Mouse (Mus musculus): ENCODE data around the gene Tek.
"Not testable (repeated sequence)": the region's sequence is repeated elsewhere in the genome, so short reads cannot be mapped to it uniquely, and the experiment has no call there.

Gene Tek

DNA sequence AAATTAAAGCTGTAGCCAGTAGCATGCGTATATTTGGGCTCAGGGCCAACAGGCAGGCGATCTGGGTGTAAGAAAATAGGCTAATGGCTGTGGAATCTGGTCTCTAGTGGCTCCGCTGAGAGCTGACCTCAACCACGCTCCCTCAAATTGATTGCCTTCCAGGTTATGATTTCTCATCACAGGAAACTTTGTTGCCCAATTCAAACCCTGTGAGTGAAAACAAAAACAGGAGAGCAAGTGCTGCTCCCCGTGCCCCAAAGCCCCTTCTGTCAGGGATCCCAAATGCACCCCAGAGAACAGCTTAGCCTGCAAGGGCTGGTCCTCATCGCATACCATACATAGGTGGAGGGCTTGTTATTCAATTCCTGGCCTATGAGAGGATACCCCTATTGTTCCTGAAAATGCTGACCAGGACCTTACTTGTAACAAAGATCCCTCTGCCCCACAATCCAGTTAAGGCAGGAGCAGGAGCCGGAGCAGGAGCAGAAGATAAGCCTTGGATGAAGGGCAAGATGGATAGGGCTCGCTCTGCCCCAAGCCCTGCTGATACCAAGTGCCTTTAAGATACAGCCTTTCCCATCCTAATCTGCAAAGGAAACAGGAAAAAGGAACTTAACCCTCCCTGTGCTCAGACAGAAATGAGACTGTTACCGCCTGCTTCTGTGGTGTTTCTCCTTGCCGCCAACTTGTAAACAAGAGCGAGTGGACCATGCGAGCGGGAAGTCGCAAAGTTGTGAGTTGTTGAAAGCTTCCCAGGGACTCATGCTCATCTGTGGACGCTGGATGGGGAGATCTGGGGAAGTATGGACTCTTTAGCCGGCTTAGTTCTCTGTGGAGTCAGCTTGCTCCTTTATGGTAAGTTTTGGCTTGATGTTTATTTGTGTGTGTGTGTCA is at the start of gene Tek:
Gene Tek (plus strand): TSS at position 452 of the 894 bp plus-strand sequence.
- no peak for DNase-seq

DNA sequence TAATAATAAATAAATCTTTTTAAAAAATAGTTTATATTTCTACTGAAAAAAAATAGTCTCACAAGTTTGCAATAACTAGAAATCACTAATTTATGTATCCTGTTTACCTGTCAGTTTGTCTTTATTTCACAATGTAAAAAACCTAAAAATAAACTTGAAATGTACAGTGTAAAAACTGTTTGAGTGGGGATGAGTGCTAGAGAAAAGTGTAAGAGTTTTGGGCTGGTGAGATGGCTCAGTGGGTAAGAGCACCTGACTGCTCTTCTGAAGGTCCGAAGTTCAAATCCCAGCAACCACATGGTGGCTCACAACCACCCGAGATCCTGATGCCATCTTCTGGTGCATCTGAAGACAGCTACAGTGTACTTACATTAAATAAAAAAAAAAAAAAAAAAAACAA is 49.3 kb upstream of the Tek start:
- DNase-seq = not testable (repeated sequence)

DNA sequence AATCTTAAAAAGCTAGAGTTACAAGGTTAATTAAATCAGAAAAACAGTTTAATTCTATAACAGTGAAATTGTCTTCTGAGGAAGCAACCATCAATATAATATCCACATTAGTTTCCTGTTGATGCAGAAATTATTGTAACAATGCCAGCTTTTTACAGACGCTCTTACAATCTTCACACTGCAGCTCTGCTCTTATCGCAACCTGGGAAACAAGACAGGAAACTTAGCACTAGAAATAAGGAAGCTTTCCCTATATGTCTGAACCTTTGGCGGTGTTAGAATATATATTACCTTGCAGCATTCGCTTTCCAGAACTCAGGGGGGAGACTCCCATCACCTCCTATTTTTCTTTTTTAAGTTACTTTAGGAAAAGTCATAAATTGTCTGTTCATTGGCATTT is 48.0 kb upstream of the Tek start:
- DNase-seq = no peak

DNA sequence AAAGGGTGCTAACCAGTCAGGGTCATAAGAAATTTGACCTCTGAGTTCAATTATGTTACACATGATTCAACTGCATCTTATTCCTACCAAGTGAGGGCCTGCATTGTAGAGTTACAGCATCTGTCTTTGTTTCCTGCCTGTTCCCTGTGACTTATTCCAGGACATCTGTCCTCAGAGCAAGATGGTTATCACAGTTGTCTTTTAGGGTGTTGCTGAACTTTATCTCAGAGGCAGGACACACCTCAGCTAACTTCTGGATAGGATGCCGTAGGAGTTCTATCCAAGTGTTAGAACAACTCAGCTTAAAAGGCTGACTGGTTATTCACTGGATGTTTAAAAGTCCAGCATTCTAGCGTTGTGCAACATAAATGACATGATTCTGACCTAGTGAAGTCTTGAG is 46.9 kb upstream of the Tek start:
- no peak for DNase-seq

GRCm38 (mm10) chr4:94696368-94696767 is 42.7 kb upstream of the Tek start:
- DNase-seq = no peak

GRCm38 (mm10) chr4:94711002-94711401 is 28.1 kb upstream of the Tek start:
- no peak for DNase-seq

GRCm38 (mm10) chr4:94711426-94711825 is 27.7 kb upstream of the Tek start:
- DNase-seq = no peak

GRCm38 (mm10) chr4:94713741-94714140 is 25.3 kb upstream of the Tek start:
- no peak for DNase-seq

GRCm38 (mm10) chr4:94715166-94715565 is 23.9 kb upstream of the Tek start:
- DNase-seq = no peak

DNA sequence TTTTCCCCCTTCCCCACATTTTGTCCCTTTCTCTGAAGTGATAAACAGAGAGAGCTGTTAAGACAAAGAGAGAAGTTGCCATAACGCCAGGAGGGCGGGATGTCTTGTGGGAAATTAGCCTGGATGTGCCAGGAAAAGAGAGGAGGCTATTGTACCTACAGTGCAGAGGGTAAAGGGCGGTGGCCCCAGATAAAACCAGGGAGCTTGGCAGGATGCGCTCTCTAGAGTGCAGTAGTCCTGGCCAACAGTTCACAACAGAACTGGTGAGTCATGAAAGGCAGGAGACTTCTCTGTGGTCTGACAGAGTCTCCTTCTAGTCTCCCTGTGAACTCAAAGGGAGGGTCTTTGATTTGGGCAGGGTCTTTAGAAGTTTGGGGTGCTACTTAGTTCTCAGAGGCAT is 13.3 kb upstream of the Tek start:
- DNase-seq = no peak

DNA sequence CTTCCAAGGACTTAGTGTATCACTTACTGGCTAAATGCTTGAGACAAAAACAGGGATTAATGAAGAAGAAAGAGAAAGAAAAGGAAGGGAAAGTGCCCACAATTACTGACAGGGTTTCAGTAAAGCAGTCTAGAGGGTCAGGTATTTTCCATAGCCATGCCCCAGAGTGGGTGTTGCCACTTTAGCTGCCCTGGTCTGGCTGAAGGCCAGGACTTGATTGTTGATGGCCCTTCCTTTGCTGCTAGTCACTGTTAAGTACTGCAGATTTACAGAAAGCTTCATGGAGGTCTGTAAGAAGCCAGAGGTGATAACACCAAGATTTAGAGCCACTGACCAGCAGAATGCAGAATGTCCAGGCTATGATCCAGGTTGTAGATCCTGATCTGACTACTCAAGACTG is 6.4 kb upstream of the Tek start:
- no peak for DNase-seq

DNA sequence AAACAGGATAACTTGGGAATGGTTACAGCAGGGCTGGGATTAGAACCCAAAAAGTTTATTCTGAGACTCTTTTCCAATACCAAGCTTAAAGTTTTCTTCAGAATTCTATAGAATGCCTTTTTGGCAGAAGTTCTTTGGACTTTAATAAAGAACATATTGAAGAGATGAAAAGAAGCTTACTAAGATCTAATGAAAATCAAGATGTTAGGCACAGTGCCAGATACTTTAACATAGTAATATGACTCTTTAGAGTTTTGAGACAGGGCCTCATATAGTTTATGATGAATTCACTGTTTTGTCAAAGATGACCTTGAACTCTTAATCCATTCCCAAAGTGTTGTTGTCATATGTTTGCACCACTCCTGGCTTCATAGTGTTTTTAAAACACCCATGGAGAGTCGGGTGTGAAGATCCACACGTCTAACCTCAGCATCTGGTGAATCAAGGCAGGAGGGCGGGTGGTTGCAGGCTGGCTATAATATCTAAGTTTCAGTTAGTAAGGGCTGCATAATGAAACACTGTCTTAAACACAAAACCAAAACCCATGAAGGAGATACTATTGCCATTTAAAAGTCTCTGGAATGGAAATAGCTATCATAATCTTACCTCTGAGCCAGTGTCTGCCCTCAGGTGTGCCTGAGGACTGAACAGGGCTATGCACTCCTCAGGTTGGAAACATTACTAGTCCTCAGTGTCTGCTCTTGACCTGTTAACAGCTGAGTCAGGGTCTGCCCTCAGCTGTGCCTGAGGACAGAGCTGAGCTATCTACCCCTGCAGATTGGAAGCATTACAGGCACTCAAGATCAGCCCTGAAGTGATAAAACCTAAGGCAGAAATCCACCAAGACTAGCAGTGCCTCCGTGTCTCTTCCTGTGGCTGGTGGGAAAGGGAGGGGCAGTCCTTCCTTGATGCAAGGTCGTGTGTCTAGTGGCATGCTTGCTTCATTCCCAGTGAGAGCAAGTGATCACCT is 1.5 kb upstream of the Tek start:
- DNase-seq = no peak

GRCm38 (mm10) chr4:94741824-94742223 is 2.7 kb downstream of the Tek start:
- DNase-seq = no peak

GRCm38 (mm10) chr4:94745749-94746148 is 6.7 kb downstream of the Tek start:
- DNase-seq = no peak

DNA sequence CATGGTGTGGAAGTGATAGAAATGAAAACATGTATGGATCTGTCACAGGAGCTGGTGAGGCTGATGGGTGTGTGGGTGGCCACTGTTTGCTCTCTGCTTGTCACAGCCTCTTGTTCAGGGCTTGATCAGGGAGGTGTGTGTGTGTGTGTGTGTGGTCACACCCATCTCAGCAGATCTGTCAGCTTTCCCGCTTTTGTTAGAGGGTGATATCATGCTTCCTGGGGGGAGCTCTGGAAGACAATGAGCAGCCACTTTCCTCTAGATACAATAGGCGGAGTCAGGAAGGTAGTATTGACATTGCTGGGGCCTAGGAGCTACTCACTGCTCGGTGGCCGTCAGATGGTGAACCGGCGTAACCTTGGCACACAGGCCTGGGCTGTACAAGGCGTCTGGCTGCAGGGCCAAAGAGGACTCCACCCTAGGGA is 7.3 kb downstream of the Tek start:
- no peak for DNase-seq

- DNase-seq = no peak
Observed at GRCm38 (mm10) chr4:94747338-94747737, 8.2 kb downstream of the Tek start.

- no peak for DNase-seq
Observed at GRCm38 (mm10) chr4:94752512-94752911, 13.4 kb downstream of the Tek start.

DNA sequence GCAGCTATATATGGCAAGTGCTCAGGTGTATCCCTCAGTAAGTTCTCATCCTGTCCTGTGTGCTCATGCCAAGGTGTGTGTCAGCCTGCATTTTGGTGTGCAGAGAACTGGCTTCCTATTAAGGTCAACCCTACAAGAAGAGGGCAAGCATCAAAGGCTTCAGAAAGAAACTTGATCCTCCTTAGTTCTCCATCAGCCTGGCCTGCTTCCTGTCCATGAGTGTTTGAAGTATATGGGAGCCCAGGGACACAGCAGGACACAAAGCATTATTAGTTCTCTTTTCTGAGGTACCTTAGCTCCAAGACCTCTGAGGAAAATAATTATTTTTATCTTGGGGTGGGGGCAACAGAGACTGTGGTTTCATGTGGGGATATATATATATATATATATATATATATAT is 26.1 kb downstream of the Tek start:
- no peak for DNase-seq

DNA sequence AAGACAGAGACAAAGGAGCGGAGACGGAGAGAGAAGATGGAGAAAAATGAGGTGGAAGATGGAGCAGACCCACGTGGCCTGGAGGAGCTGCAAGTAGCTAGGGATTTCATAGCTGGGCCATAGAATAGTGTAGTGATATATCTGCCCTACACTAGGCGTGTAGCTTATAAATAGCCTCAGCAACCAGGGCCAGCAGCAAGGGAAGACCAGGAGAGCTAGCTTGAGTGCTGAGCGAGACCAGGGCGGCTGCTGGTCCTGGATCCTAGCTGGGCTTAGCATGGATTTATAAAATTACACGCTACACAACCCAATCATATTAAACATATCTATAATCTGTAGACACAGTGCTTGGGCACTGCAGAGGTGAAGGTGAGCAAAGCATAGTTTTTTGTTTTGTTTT is 27.1 kb downstream of the Tek start:
- no peak for DNase-seq

- DNase-seq = no peak
Observed at GRCm38 (mm10) chr4:94768624-94769023, 29.5 kb downstream of the Tek start.

DNA sequence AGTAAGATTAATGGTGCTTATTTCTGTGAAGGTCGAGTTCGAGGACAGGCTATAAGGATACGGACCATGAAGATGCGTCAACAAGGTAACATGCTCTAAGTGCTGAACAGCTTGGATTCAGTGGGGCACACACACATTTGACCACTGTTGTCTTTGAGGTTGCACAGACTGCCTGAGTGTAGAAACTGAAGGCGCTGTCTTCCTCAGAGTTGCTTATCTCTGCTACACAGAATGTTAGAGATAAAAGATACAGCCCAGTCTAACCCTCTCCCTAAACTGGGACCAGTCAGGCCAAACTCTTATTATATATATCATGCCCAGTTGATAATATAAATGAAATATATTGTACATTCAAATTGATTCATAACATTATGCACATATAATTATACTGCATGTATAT is 42.0 kb downstream of the Tek start:
- no peak for DNase-seq

- DNase-seq = no peak
Observed at GRCm38 (mm10) chr4:94785921-94786320, 46.8 kb downstream of the Tek start.

DNA sequence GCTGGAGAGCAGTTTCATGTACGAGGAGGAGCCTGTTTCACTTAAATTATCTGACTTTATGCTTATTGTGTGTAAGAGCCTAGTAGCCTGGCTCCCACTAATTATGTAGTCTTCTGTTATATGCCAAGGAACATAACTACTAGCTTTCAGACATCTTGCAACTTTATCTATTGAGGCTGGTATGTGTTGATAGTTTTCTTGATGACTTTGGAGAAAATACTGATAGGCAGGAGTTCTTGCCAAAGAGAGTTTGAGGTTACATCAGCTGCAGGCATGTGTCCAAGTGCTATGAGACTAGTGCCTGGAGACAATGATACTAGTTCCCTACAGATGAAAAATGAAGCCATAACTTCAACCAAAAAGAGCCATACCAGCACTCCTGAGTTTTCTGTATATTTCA is 64.1 kb downstream of the Tek start:
- DNase-seq = no peak

DNA sequence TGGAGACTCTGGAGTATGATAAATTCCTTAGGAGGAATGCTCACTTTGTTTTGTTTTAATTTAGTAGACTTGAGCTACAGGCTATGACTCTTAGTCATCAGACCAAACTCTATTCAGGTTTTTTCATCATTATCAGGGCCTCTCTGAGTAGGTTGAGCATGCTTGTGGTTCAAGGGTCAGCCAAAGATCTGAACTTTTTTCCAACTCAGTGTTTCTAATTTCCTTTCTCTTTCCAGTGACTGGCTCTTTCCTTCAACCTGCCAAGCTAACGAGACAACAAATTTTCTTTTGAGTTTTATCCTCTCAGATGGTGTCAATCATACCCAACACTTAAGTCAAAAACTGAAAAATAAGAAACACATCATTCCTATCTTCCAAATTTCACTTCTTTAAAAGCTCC is 71.5 kb downstream of the Tek start:
- no peak for DNase-seq
